Mouse (Mus musculus): ENCODE data around the gene Pnkd. TPM values are rescaled to one million over a fixed set of nuclear protein-coding genes. Genes with fewer than 3 reads are reported as not detected.

Pnkd gene
- 83.9 and 84.6 TPM in 2 replicates for polyA plus RNA-seq (2014; fragmentation: Nextera tagmentation; extraction: Ambion mirVana)

GRCm38 (mm10) chr1:74284543-74285160, at the start of gene Pnkd, which contains the start of gene Aamp:
TSS of gene Pnkd (plus strand) at chr1:74284930.
TSS of gene Aamp (minus strand) at chr1:74284738.
- Histone ChIP-seq H3K4me2 (peak within 1 kb of the TSS; percentile 81), H3K36me3 (ENCODE audit: control insufficient read depth, insufficient read depth, low read length) (peaks cover 23% of the 10 kb centered on the region), H3K27ac (ENCODE audit: low read depth, low read length) (peak within 1 kb of the TSS; percentile 48; the same call in 1 of the 2 replicates), H3K4me1 (ENCODE audit: control insufficient read depth, insufficient read depth, low read length) (peaks cover 11% of the 10 kb centered on the region), H3K9me3 (ENCODE audit: control insufficient read depth, low read length) (no peaks in the 10 kb centered on the region), H3K9ac (ENCODE audit: low read length) (peak within 1 kb of the TSS; percentile 76), H3K27me3 (ENCODE audit: control insufficient read depth, insufficient read depth, low read length) (no peaks in the 10 kb centered on the region), H3K4me3 (ENCODE audit: low read depth, low read length) (peak within 1 kb of the TSS; percentile 73)
- DNase-seq (ENCODE audit: low spot score, missing footprints), result peak; percentile 99
- ATAC-seq (ENCODE audit: low FRiP score), result peak; percentile 97
- WGBS, result under 1% methylated on average over 56 of the region's 56 CpGs

- DNase-seq (ENCODE audit: low spot score, missing footprints), result peak; percentile 100
Observed at GRCm38 (mm10) chr1:74235938-74236589, 48.7 kb upstream of the Pnkd start, which contains the start of gene Arpc2. TSS of gene Arpc2 (plus strand) at chr1:74236084.

GRCm38 (mm10) chr1:74236590-74237317, 48.0 kb upstream of the Pnkd start:
- peak overlapping the region; percentile 73 for H3K27ac ChIP-seq (ENCODE audit: low read depth, low read length)
- H3K4me2 ChIP-seq, result peak overlapping the region; percentile 59
- H3K4me3 ChIP-seq (ENCODE audit: low read depth, low read length), result peak overlapping the region; percentile 98
- DNase-seq (ENCODE audit: low spot score, missing footprints), result peak; percentile 91
- ATAC-seq (ENCODE audit: low FRiP score), result no peak; the same call in 1 of the 2 replicates
- no peaks in the 10 kb centered on the region for H3K9me3 ChIP-seq (ENCODE audit: control insufficient read depth, low read length)
- no peaks in the 10 kb centered on the region for H3K36me3 ChIP-seq (ENCODE audit: control insufficient read depth, insufficient read depth, low read length)
- under 1% methylated on average over 44 of the region's 57 CpGs for WGBS
- no peaks in the 10 kb centered on the region for H3K27me3 ChIP-seq (ENCODE audit: control insufficient read depth, insufficient read depth, low read length)
- peaks cover 23% of the 10 kb centered on the region for H3K4me1 ChIP-seq (ENCODE audit: control insufficient read depth, insufficient read depth, low read length)
- H3K9ac ChIP-seq (ENCODE audit: low read length), result peak overlapping the region; percentile 96

More at GRCm38 (mm10) chr1:74235938-74236589, 48.7 kb upstream of the Pnkd start, which contains the start of gene Arpc2:
- peak; percentile 93 for ATAC-seq (ENCODE audit: low FRiP score)
- H3K4me3 ChIP-seq (ENCODE audit: low read depth, low read length), result peak within 1 kb of the TSS; percentile 98
- peak within 1 kb of the TSS; percentile 59 for H3K4me2 ChIP-seq
- H3K9ac ChIP-seq (ENCODE audit: low read length), result peak within 1 kb of the TSS; percentile 96
- no peaks in the 10 kb centered on the region for H3K9me3 ChIP-seq (ENCODE audit: control insufficient read depth, low read length)
- H3K4me1 ChIP-seq (ENCODE audit: control insufficient read depth, insufficient read depth, low read length), result peaks cover 23% of the 10 kb centered on the region
- H3K27ac ChIP-seq (ENCODE audit: low read depth, low read length), result peak within 1 kb of the TSS; percentile 73
- H3K27me3 ChIP-seq (ENCODE audit: control insufficient read depth, insufficient read depth, low read length), result no peaks in the 10 kb centered on the region
- 1% methylated on average over 40 of the region's 55 CpGs for WGBS
- H3K36me3 ChIP-seq (ENCODE audit: control insufficient read depth, insufficient read depth, low read length), result no peaks in the 10 kb centered on the region

- Histone ChIP-seq H3K4me2 (peak overlapping the region; percentile 59), H3K4me1 (ENCODE audit: control insufficient read depth, insufficient read depth, low read length) (peaks cover 23% of the 10 kb centered on the region), H3K36me3 (ENCODE audit: control insufficient read depth, insufficient read depth, low read length) (no peaks in the 10 kb centered on the region), H3K9me3 (ENCODE audit: control insufficient read depth, low read length) (no peaks in the 10 kb centered on the region), H3K27ac (ENCODE audit: low read depth, low read length) (no peak overlapping the region), H3K9ac (ENCODE audit: low read length) (peak overlapping the region; percentile 96; the same call in 1 of the 2 replicates), H3K27me3 (ENCODE audit: control insufficient read depth, insufficient read depth, low read length) (no peaks in the 10 kb centered on the region), H3K4me3 (ENCODE audit: low read depth, low read length) (peak overlapping the region; percentile 98)
- whole genome bisulfite sequencing, result 48% methylated on average over 5 of the region's 5 CpGs
- DNase-seq (ENCODE audit: low spot score, missing footprints), result no peak
- ATAC-seq (ENCODE audit: low FRiP score), result no peak
Observed at GRCm38 (mm10) chr1:74237671-74238070, 47.1 kb upstream of the Pnkd start.

- Histone ChIP-seq H3K4me3 (ENCODE audit: low read depth, low read length) (peak overlapping the region; percentile 98), H3K27ac (ENCODE audit: low read depth, low read length) (no peak overlapping the region), H3K27me3 (ENCODE audit: control insufficient read depth, insufficient read depth, low read length) (no peaks in the 10 kb centered on the region), H3K36me3 (ENCODE audit: control insufficient read depth, insufficient read depth, low read length) (no peaks in the 10 kb centered on the region), H3K4me1 (ENCODE audit: control insufficient read depth, insufficient read depth, low read length) (peaks cover 23% of the 10 kb centered on the region), H3K9ac (ENCODE audit: low read length) (peak overlapping the region; percentile 96; the same call in 1 of the 2 replicates), H3K4me2 (peak overlapping the region; percentile 59), H3K9me3 (ENCODE audit: control insufficient read depth, low read length) (no peaks in the 10 kb centered on the region)
- peak; percentile 70 for DNase-seq (ENCODE audit: low spot score, missing footprints)
- 84% methylated on average over 1 of the region's 1 CpGs for WGBS
- no peak for ATAC-seq (ENCODE audit: low FRiP score)
Observed at GRCm38 (mm10) chr1:74238136-74238535, 46.6 kb upstream of the Pnkd start.

GRCm38 (mm10) chr1:74239162-74239561, 45.6 kb upstream of the Pnkd start:
- Histone ChIP-seq H3K27ac (ENCODE audit: low read depth, low read length) (no peak overlapping the region), H3K9ac (ENCODE audit: low read length) (no peak overlapping the region)

GRCm38 (mm10) chr1:74239618-74240017, 45.1 kb upstream of the Pnkd start:
- ATAC-seq (ENCODE audit: low FRiP score) (no peak), DNase-seq (ENCODE audit: low spot score, missing footprints) (peak; percentile 45)
- no peak overlapping the region for H3K4me2 ChIP-seq
- no peak overlapping the region for H3K9ac ChIP-seq (ENCODE audit: low read length)
- H3K27me3 ChIP-seq (ENCODE audit: control insufficient read depth, insufficient read depth, low read length), result no peaks in the 10 kb centered on the region
- H3K36me3 ChIP-seq (ENCODE audit: control insufficient read depth, insufficient read depth, low read length), result no peaks in the 10 kb centered on the region
- H3K4me3 ChIP-seq (ENCODE audit: low read depth, low read length), result no peak overlapping the region
- WGBS, result 76% methylated on average over 11 of the region's 11 CpGs
- no peaks in the 10 kb centered on the region for H3K9me3 ChIP-seq (ENCODE audit: control insufficient read depth, low read length)
- peaks cover 23% of the 10 kb centered on the region for H3K4me1 ChIP-seq (ENCODE audit: control insufficient read depth, insufficient read depth, low read length)
- H3K27ac ChIP-seq (ENCODE audit: low read depth, low read length), result no peak overlapping the region

More at GRCm38 (mm10) chr1:74239162-74239561, 45.6 kb upstream of the Pnkd start:
- DNase-seq (ENCODE audit: low spot score, missing footprints) (no peak), ATAC-seq (ENCODE audit: low FRiP score) (no peak)
- Histone ChIP-seq H3K4me3 (ENCODE audit: low read depth, low read length) (no peak overlapping the region), H3K4me1 (ENCODE audit: control insufficient read depth, insufficient read depth, low read length) (peaks cover 23% of the 10 kb centered on the region), H3K4me2 (no peak overlapping the region), H3K9me3 (ENCODE audit: control insufficient read depth, low read length) (no peaks in the 10 kb centered on the region), H3K27me3 (ENCODE audit: control insufficient read depth, insufficient read depth, low read length) (no peaks in the 10 kb centered on the region), H3K36me3 (ENCODE audit: control insufficient read depth, insufficient read depth, low read length) (no peaks in the 10 kb centered on the region)
- 71% methylated on average over 7 of the region's 7 CpGs for WGBS

GRCm38 (mm10) chr1:74240311-74240710, 44.4 kb upstream of the Pnkd start:
- Histone ChIP-seq H3K9ac (ENCODE audit: low read length) (no peak overlapping the region), H3K27me3 (ENCODE audit: control insufficient read depth, insufficient read depth, low read length) (no peaks in the 10 kb centered on the region), H3K27ac (ENCODE audit: low read depth, low read length) (no peak overlapping the region; the same call in 1 of the 2 replicates), H3K4me2 (no peak overlapping the region), H3K4me3 (ENCODE audit: low read depth, low read length) (no peak overlapping the region), H3K36me3 (ENCODE audit: control insufficient read depth, insufficient read depth, low read length) (no peaks in the 10 kb centered on the region), H3K9me3 (ENCODE audit: control insufficient read depth, low read length) (no peaks in the 10 kb centered on the region), H3K4me1 (ENCODE audit: control insufficient read depth, insufficient read depth, low read length) (peaks cover 23% of the 10 kb centered on the region)
- peak; percentile 59 for DNase-seq (ENCODE audit: low spot score, missing footprints)
- no peak for ATAC-seq (ENCODE audit: low FRiP score)
- 81% methylated on average over 6 of the region's 6 CpGs for WGBS
